ENCODE assay signal across 20 mouse cellular contexts in genomic region chr3:101520115-101520514, GRCm38 (mm10).
DNase-seq lines count a peak whose midpoint lies in the region; ATAC-seq and TF ChIP-seq lines count a peak whose summit lies in the region.
"Had no signal": no experiment of that assay in that cellular context is flagged by ENCODE, and none has a peak within 500 bp of the region (broad histone marks: within the 10 kb centered on the region; RNA-seq: fewer than 3 reads in every experiment).

No protein-coding gene starts in this region.

- peak overlapping the region; percentile 16; the same call in 1 of the 2 replicates for H3K9ac ChIP-seq in heart, embryonic 14.5 days (ENCODE audit: low read length)
- H3K9ac ChIP-seq in heart, embryonic 12.5 days = no peak overlapping the region
- no peak overlapping the region for H3K9ac ChIP-seq in lung, embryonic 14.5 days
- no peak overlapping the region for H3K9ac ChIP-seq in midbrain, postnatal 0 days (replicated peaks; ENCODE audit: low read length, poor library complexity, severe bottlenecking)
- H3K9ac ChIP-seq: forebrain, embryonic 15.5 days; limb, embryonic 13.5 days; liver, embryonic 14.5 days; midbrain, embryonic 13.5 days had no signal

- peaks cover 32 to 42% of the 10 kb centered on the region in 2 experiments for H3K4me1 ChIP-seq in heart, embryonic 14.5 days (ENCODE audit: control insufficient read depth in 2 of 2, insufficient read depth in 2 of 2, low read length in 2 of 2)
- H3K4me1 ChIP-seq in heart, embryonic 12.5 days (replicated peaks) = peaks cover 41% of the 10 kb centered on the region
- 0 out of 2 replicates have a peak, but pooled peaks cover 14% of the 10 kb centered on the region for H3K4me1 ChIP-seq in lung, embryonic 14.5 days (ENCODE audit: insufficient read depth)
- peaks cover 16% of the 10 kb centered on the region for H3K4me1 ChIP-seq in brown adipose tissue, adult 24 weeks (ENCODE audit: control insufficient read depth, insufficient read depth, insufficient read length, low read length)
- H3K4me1 ChIP-seq in limb, embryonic 10.5 days = peaks cover 31% of the 10 kb centered on the region
- H3K4me1 ChIP-seq in midbrain, postnatal 0 days (ENCODE audit: insufficient read depth, low read length) = 0 out of 2 replicates have a peak, but pooled peaks cover 4% of the 10 kb centered on the region

- H3K9me3 ChIP-seq in heart, embryonic 14.5 days (ENCODE audit: control insufficient read depth, low read length) = no peaks in the 10 kb centered on the region
- H3K9me3 ChIP-seq in heart, embryonic 12.5 days (replicated peaks) = no peaks in the 10 kb centered on the region
- H3K9me3 ChIP-seq in lung, embryonic 14.5 days (ENCODE audit: low read depth, low read length) = no peaks in the 10 kb centered on the region
- no peaks in the 10 kb centered on the region for H3K9me3 ChIP-seq in limb, embryonic 10.5 days (replicated peaks)
- no peaks in the 10 kb centered on the region for H3K9me3 ChIP-seq in midbrain, postnatal 0 days (ENCODE audit: low read length)
- H3K9me3 ChIP-seq: forebrain, embryonic 15.5 days; limb, embryonic 13.5 days; midbrain, embryonic 13.5 days had no signal

- no peaks in the 10 kb centered on the region for H3K27me3 ChIP-seq in heart, embryonic 14.5 days (ENCODE audit: control insufficient read depth, insufficient read depth, low read length)
- H3K27me3 ChIP-seq in heart, embryonic 12.5 days (replicated peaks) = no peaks in the 10 kb centered on the region
- no peaks in the 10 kb centered on the region for H3K27me3 ChIP-seq in lung, embryonic 14.5 days (ENCODE audit: insufficient read depth, low read length)
- H3K27me3 ChIP-seq in limb, embryonic 10.5 days (ENCODE audit: low read depth, poor library complexity, severe bottlenecking) = no peaks in the 10 kb centered on the region
- H3K27me3 ChIP-seq in midbrain, postnatal 0 days (ENCODE audit: insufficient read depth, low read length) = no peaks in the 10 kb centered on the region
- H3K27me3 ChIP-seq: forebrain, embryonic 15.5 days; limb, embryonic 13.5 days; midbrain, embryonic 13.5 days had no signal

- no peak overlapping the region for H3K4me3 ChIP-seq in heart, embryonic 14.5 days (ENCODE audit: control insufficient read depth in 1 of 2, insufficient read depth in 1 of 2, low read depth in 1 of 2, low read length in 2 of 2)
- no peak overlapping the region for H3K4me3 ChIP-seq in heart, embryonic 12.5 days
- H3K4me3 ChIP-seq in lung, embryonic 14.5 days (ENCODE audit: low read depth, low read length) = no peak overlapping the region
- no peak overlapping the region for H3K4me3 ChIP-seq in brown adipose tissue, adult 24 weeks (ENCODE audit: insufficient read depth, low read depth, low read length)
- no peak overlapping the region for H3K4me3 ChIP-seq in limb, embryonic 10.5 days
- H3K4me3 ChIP-seq in midbrain, postnatal 0 days (ENCODE audit: low read depth, low read length) = no peak overlapping the region
- H3K4me3 ChIP-seq: erythroblast, embryonic 14.5 days; forebrain, embryonic 15.5 days; limb, embryonic 13.5 days; midbrain, embryonic 13.5 days had no signal

- no peaks in the 10 kb centered on the region for H3K36me3 ChIP-seq in heart, embryonic 14.5 days (ENCODE audit: control insufficient read depth, insufficient read depth, low read length)
- H3K36me3 ChIP-seq in heart, embryonic 12.5 days = no peaks in the 10 kb centered on the region
- no peaks in the 10 kb centered on the region for H3K36me3 ChIP-seq in lung, embryonic 14.5 days (ENCODE audit: insufficient read depth)
- H3K36me3 ChIP-seq in limb, embryonic 10.5 days = no peaks in the 10 kb centered on the region
- H3K36me3 ChIP-seq in midbrain, postnatal 0 days (ENCODE audit: insufficient read depth, low read length) = no peaks in the 10 kb centered on the region
- H3K36me3 ChIP-seq: forebrain, embryonic 15.5 days; limb, embryonic 13.5 days; midbrain, embryonic 13.5 days had no signal

- peak; percentile 35 for DNase-seq in lung, embryonic 14.5 days
- no peak for DNase-seq in lung, postnatal 25 days (ENCODE audit: low spot score)
- DNase-seq in limb, embryonic 10.5 days (ENCODE audit: low spot score) = no peak
- DNase-seq in adrenal gland, adult 2 months = no peak
- no peak for DNase-seq in midbrain, postnatal 0 days (ENCODE audit: low spot score)
- DNase-seq: adrenal gland, postnatal 36 days; B cell, adult 2 months; cerebellum, adult 18-20 months; cerebellum, postnatal 25 days; gastrocnemius, postnatal 25 days; kidney, adult 11 months; right cerebral cortex, postnatal 14 days had no signal

- WGBS in heart, embryonic 14.5 days = 66% methylated on average over 6 of the region's 6 CpGs
- 71% methylated on average over 6 of the region's 6 CpGs for WGBS in heart, embryonic 12.5 days
- 67% methylated on average over 6 of the region's 6 CpGs for WGBS in lung, embryonic 14.5 days
- 72% methylated on average over 6 of the region's 6 CpGs for WGBS in limb, embryonic 10.5 days
- WGBS in midbrain, postnatal 0 days = 79% methylated on average over 6 of the region's 6 CpGs

- ATAC-seq in heart, embryonic 14.5 days (ENCODE audit: insufficient number of reproducible peaks, insufficient read depth, low FRiP score, low read depth) = no peak
- ATAC-seq in heart, embryonic 12.5 days (ENCODE audit: insufficient number of reproducible peaks, low FRiP score) = no peak
- no peak for ATAC-seq in lung, embryonic 14.5 days (ENCODE audit: insufficient read depth)
- ATAC-seq in midbrain, postnatal 0 days (ENCODE audit: low FRiP score) = no peak
- ATAC-seq: forebrain, embryonic 15.5 days; midbrain, embryonic 13.5 days had no signal

- no peak overlapping the region for H3K4me2 ChIP-seq in heart, embryonic 14.5 days (ENCODE audit: low read length)
- H3K4me2 ChIP-seq in heart, embryonic 12.5 days = no peak overlapping the region
- no peak overlapping the region for H3K4me2 ChIP-seq in lung, embryonic 14.5 days
- no peak overlapping the region for H3K4me2 ChIP-seq in midbrain, postnatal 0 days (ENCODE audit: low read depth, low read length, poor library complexity, severe bottlenecking)
- H3K4me2 ChIP-seq: forebrain, embryonic 15.5 days; limb, embryonic 13.5 days; midbrain, embryonic 13.5 days had no signal

- no peak for TF ChIP-seq CTCF in lung, embryonic 14.5 days (IDR thresholded peaks at IDR 0.05; ENCODE audit: low read depth)
- TF ChIP-seq CTCF in midbrain, postnatal 0 days (IDR thresholded peaks at IDR 0.05) = no peak

- H3K27ac ChIP-seq in heart, embryonic 14.5 days (replicated peaks in 1 of 2; ENCODE audit: control insufficient read depth in 1 of 2, insufficient read depth in 1 of 2, low read depth in 2 of 2, low read length in 2 of 2) = no peak overlapping the region
- H3K27ac ChIP-seq in heart, embryonic 12.5 days (ENCODE audit: poor library complexity, severe bottlenecking) = no peak overlapping the region
- H3K27ac ChIP-seq in lung, embryonic 14.5 days (ENCODE audit: low read depth) = no peak overlapping the region
- 0 out of 2 replicates have a peak overlapping the region, but pooled peaks have one; percentile 4 for H3K27ac ChIP-seq in brown adipose tissue, adult 24 weeks (replicated peaks; ENCODE audit: low read depth, low read length)
- peak overlapping the region; percentile 59 for H3K27ac ChIP-seq in limb, embryonic 10.5 days
- H3K27ac ChIP-seq in midbrain, postnatal 0 days (ENCODE audit: low read depth, low read length) = no peak overlapping the region
- H3K27ac ChIP-seq: forebrain, embryonic 15.5 days; liver, embryonic 14.5 days; midbrain, embryonic 13.5 days had no signal

Comparison
In these comparisons a context has a peak if more than half of its experiments do, and no peak if none do; other contexts are left out.
1. H3K27ac ChIP-seq: peak in brown adipose tissue, adult 24 weeks (single experiment) and limb, embryonic 10.5 days (single experiment); none in heart, embryonic 14.5 days (0 of 2), heart, embryonic 12.5 days (single experiment), lung, embryonic 14.5 days (single experiment) and midbrain, postnatal 0 days (single experiment).